Mouse (Mus musculus) hematopoietic stem cell, adult 5-6 weeks (primary cell): ENCODE results near the gene Vcp. TPM values are rescaled to one million over a fixed set of nuclear protein-coding genes. Genes with fewer than 3 reads are reported as not detected.
A peak's percentile ranks its signal among the peaks of the same experiment; 100 is the strongest.

Source experiments
- ATAC-seq, 2 experiments: fragments of 125-278 bp in 1 of 2; replicated peaks in 1 of 2; 2 replicates each; pipeline ENCODE4 v1.8.0; 2016 to 2017; ENCODE audit warnings: inconsistent platforms in 2 of 2, mild to moderate bottlenecking in 2 of 2, moderate number of reproducible peaks in 2 of 2, low read depth in 1 of 2, moderate TSS enrichment in 1 of 2; ENCODE audit not compliant: low FRiP score in 2 of 2, poor library complexity in 2 of 2, severe bottlenecking in 2 of 2, insufficient read depth in 1 of 2, low TSS enrichment in 1 of 2
- total RNA-seq: library from RNA; stranded (forward); fragments of 172-1452, 232-1000 nt; gene quantifications from 2 replicates; pipeline ENCODE4 v1.2.3, GENCODE M21; 2017

Vcp gene
- total RNA-seq, 1 experiment from 2014 or later: 275 TPM

DNA sequence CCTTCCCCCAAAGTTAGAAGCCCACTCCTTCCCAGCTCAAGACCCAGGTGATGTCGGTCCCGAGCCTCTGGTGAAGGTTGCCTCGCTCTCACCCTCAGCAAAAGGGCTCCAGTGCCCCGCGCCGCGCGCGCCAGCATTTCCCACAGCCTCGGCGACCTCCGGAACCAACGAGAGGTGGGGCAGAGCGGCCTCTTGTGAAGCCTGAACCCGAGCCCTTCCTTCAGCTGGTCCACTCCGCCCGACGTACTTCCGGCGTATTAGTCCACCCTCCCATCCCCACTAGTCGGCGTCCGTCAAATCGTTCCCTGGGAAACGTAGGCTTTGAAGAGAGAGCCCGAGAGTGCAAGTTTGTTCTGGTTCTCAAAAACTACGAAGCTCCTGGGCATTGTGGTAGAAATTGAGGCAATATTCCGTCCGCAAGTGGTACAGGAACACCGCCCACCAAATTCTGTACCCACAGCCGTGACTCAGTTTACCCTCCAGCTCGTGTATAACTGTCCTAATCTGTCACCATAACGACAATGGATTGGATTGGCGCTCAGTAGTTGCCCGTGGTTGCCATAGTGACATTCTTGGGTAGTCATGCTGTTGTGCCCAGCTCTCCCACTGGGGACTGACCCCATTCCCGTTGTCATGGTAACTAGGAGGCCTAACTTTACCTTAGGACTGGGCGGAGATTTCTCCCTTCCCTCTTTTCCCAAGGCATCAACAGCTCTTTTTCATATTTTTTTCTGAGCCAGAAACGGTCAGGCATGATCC lies 31.1 kb upstream of the Vcp start, which contains the start of gene Stoml2:
Stoml2 (minus strand) TSS at position 474 of the 759 bp plus-strand sequence.
- peak; percentile 98 to 99 for ATAC-seq

DNA sequence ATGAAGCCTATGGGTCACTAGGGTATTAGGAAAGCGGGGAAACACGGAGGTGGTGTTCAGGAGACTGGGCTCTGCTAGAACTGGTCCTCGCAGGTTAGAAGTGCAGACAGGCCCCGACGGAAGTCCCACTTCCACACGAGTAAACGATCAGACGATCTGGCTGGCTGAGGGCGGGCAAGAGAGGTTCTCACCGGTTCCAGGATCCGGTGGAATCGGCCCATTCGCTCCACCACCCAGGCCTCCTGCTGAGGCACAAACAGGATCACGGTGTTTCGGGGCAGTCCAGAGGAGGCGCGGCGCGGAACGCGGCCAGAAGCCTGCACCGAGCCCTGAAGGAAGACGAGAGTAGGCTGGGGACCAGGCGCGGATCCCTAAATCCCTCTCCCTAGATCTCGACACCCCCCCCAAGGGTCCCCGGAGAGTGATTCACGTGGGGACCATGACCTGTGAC lies 30.5 kb upstream of the Vcp start:
- ATAC-seq: peak; percentile 8 to 20; a peak in 2 of 4 replicates

DNA sequence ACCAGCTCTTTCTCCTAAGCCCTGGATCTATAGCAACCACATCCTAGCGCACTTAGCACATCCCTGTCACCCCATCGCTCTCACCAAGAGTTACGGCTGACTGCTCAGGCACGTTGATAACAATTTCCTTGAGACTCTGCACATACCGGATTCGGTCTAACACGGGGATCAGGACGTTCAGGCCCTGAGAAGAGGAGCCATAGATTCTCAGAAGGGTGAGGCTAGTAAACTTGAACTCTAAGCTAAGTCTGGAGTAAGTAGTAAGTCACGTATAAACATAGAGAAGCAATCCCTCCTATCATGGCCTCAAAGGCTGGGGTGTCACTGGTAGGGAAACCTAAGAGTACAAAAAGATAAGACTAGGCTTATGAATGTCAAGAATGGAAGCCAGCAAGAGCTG lies 30.0 kb upstream of the Vcp start:
- no peak for ATAC-seq

DNA sequence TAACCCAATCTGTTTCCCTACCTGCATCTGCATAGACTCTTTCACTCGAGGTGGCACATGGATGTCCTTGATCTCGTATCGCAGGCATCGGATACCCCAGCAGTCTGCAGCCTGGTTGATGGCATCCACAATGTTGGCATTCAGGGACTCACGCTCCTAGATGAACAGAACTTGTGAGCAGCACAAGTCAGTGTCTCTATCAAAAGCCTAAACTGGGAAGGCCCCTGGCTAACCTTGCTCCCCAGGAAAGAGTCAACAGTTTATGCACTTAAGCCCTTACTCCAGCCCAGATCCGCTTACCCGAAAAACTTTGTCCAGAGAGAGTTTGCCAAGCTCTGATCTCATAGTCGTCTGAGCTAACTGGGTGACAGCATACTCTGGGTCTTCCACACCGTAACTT lies 29.4 kb upstream of the Vcp start:
- no peak for ATAC-seq

DNA sequence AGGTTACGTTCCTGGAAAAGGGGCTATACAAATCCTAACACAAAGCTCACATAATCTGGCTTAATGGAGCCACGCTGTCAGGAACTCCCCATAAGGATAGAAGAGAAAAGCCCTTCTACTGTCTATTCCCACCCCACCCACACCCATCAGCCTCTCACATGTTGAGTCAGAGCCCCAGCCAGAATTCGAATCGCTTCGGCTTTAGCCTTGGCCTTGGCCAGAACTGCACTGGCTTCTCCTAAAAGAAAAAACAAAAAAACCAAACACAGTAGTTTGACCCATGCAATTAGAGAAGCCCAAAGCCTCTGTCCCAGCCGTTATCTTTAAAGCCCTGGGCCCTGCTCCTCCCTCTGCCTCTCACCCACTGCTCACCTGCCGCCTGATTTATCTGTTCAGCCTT lies 28.8 kb upstream of the Vcp start:
- ATAC-seq: no peak

DNA sequence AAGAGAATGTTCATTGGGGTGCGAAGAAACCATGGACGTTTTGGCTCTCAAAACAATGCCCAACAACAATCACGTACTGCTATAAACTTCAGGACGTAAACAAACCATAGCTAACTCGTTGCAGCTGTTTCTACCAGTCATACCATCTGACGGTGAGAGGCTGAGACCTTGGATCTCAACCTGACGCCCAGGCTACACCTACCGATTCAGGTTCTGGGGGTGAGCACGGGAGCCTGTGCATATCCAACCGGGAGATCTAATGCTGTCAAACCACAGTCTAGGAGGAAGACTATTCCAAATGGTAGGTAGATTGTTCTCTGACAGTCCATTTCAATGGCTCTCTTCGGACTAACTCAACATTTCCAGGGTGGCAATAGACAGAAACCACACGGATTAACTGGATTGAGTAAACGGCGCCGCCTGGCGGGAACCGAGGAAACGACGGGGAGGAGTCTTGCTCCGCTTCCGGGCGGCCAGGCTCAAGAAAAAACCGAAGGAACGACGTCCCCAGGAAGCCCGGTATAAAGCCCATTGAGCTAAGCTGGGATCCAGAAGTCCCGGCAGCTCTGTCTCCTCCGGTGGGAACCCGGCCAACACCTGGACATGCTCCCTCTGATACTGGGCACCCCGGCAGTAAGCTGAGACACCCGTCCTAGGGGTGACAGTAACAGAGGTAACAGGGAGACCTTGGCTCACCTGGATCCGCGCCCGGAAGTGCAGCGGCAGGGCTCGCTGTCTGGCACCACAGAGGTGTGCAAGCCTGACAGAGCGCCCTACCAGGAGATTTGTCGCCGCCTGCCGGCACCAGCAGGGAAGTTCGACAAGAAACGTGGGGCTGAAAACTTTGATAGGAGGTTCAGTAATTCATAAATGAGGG lies 25.0 kb upstream of the Vcp start, which contains the start of gene Pigo:
Pigo (minus strand) TSS at position 736 of the 877 bp plus-strand sequence.
- ATAC-seq: peak; percentile 86 to 92

DNA sequence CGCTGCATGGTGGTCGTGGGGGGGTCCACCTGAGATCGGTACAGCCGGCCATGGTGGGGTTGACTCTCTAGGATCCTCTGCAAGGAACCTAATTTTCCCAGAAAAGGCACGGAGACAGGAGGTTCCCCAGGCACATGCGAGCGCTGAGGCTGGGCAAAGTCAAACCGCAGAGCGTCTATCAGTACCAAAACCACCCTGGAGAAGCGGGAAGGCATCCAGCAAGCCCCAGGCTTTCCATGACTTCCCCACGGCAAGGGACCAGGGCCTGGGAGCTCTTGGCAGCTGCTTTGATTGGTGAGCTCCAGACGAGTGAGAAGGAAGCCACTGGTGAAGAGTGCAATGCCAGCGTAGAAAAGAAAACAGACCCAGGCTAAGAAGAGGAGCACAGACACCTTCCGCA lies 24.4 kb upstream of the Vcp start:
- ATAC-seq: no peak

DNA sequence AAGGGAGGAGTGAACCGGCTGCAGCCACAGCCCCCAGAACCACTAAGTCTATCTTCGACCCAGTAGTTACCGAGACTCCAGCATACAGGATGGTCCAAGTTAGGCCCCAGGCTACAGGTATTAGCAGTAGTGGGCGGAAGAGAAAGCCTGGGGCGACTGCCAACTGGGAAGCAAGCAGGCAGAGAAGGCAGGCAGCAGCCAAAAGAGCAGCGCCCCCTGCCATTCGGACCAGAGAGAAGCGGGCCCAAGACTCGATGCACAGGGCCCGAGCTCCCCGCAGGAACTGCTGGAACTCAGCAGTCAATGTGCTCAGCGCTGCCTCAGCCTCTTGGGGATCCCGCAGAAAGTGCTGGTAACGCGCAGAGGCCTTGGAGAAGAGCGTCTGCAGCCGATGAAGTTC lies 21.0 kb upstream of the Vcp start:
- ATAC-seq: no peak

DNA sequence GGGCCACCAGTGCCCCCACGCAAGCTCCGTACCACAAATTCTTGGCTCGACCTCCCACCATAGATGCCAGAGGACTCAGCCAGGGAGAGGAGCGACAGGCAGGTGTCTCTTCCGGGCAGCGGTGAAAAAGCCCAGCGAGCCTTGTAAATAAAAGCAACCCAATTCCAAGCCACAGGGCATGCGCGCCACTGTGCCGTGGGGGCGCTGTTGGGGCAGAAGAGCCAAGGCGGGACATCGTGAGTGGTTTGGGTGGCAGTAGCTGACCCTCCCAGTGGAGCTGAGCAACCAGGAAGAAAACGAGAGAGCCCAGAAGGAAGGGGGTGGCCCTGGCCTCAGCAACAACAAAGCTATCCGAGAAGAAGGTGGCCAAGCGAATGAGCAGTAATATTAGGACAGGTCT lies 20.6 kb upstream of the Vcp start:
- no peak for ATAC-seq

DNA sequence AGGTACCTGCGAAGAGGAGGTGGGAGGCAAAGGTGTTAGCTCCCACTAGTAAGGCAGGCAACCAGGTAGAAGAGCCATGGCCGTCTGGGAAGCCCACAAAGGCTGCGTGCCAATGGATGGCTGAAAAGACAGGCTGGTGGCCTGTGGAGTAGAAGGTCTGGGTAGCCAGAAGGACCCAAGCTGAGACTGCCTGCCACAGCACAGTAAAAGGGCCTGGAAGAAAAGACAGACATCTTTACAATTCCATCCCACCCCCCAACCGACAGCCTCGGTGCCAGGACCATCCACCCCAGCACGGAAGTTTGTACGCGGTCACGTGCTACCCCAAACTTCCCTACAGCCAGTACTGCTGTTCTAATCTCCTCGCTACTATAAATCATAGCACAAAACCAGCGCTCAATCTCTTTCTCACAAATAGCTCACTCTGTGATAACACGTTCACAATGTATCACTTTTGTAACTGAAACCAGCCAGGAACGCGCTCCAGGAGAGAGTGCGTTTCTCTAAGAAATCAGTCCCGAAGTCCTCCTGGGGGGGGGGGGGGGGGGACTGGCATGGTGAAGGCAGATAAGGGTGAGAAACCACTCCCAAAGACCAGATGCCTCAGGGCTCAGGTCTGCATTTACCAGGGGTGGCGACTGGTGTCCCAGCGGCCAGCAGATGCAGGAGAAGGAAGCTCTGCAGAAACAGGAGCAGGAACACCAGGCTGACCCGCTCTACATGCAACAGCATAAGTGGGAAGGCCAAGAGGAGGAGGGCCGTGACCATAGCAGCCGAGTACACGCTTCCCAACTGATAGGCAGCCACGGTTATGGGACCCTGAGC lies 19.5 kb upstream of the Vcp start:
- no peak for ATAC-seq

DNA sequence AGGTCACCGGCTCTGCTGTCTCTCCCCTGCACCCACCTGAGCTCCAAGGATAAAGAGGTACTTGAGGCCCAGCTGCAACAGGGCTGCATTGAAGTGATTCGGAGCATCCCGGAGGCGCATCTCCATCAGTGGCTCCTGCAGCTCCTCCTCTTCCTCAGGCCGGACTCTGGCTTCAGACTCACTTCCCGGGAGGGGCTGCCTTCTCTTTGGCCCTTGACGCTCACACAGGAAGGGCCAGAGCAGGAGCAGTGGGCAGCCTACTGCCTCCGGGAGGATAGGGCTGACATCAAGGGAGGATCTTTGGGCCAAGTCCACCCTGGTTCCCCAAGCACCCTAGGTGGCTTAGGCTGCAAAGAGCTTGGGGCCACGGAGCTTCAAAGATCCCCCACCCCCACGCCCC lies 18.9 kb upstream of the Vcp start:
- ATAC-seq: no peak

DNA sequence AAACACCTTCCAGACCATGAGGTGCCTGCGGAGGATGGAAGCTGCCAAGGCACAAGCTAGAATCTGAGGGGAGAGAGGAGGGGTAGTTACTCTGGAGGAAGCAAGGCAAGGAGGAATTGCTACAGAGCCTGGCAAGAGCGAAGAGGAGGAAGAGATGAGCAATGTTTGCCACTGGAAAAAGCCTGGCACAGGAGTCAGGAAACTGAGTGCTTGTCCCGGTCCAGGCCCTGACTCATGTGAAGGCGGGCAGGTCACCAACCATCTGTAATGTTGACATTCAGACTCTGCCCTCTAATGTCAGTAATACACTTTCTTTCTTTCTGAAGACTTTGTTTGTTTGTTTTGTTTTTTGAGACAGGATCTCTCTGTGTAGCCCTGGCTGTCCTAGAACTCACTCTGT lies 17.8 kb upstream of the Vcp start:
- no peak for ATAC-seq

DNA sequence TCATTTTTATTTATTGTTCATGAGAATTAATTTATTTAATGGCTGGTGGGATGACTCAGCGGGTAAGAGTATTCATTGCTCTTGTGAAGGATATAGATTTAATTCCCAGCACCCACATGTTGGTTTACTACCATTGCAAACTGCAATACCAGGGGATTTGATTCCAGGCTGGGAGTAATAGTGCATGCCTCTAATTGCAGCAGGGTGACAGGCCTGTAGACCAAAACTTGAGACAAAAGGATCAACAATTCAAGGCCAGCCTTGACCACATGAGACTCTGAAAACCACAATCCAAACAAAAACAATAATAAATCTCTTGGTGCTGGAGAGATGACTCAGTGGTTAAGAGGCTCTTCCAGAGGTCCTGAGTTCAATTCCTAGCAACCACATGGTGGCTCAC lies 11.8 kb upstream of the Vcp start:
- no peak for ATAC-seq

DNA sequence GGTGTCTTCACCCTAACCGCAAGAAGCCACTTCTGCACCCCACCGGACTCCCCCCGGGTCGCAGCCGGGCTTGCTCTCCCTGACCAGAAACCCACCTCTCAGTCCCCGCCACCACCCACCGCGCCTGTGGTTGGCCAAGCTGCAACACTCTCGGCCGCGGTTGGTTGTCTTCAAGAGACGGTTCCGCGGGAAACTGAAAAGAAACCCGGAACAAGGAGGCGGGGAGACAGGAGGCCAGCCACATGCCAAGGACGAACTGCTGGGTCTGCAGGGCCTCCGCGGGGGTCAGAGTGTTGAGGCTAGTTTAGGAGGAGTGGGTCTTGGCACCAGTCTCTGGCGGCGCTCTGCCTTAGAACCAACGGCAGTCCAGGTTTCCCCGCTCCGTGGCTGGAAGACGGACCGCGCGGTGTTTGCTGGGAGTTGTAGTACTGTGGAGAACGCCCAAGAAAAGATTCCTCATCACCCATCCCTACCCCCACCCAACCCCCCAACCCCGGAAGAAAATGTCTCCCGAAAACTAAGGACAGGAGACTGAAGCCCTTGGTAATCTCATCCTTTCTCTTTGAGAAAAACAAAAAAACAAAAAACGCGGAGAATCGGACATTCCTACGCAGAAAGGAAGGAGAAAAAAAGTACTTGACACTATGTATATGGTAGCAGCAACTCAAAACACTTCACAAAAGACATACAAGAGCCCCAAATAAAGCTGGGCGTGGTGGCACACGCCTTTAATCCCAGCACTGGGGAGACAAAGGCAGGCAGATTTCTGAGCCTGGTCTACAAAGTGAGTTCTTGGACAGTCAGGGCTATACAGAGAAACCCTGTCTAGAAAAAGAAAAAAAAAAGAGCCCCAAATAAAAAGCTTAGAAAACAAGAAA lies 10.1 kb upstream of the Vcp start, which contains the start of gene Fancg:
Fancg (minus strand) TSS at position 346 of the 878 bp plus-strand sequence.
- ATAC-seq: peak; percentile 72 to 90

DNA sequence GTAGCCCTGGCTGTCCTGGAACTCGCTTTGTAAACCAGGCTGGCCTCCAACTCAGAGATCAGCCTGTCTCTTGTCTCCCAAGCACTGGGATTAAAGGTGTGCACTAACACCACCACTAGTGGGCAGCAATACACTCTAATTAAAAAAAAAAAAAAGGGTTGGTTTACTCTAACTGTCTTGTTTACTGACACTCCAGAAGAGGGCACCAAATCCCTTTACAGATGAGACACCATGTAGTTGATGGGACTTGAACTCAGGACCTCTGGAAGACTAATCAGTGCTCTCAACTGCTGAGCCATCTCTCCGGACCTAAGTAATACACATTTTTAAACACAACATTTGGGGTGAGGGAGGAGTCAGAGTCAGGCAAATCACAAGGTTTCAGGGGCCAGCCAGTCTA lies 5.5 kb upstream of the Vcp start:
- peak; percentile 57 to 72; a peak in 3 of 4 replicates for ATAC-seq

DNA sequence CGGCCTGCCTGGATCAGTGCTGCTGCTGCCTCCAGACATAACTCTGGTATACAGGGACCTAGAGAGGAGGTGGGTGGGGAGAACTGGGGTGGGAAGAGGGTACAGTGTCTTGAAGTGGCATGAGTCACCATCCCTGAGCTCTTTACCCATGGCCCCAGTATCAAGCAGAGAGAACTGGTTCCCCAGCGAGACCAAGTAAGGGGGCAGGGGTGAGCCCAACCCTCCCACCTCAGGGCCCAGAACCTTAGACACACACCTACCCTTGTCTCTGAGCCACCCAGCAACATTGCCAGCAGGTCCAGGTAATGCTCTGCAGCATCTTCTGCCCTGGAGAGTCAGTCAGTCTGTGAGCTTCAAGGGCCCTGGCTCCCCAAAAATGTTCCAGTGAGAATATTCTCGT lies 4.6 kb upstream of the Vcp start:
- no peak for ATAC-seq
